Mouse (Mus musculus) gastrocnemius, adult 8-10 months (tissue): ENCODE measurements around the gene Mrpl19. TPM values are rescaled to one million over a fixed set of nuclear protein-coding genes. Genes with fewer than 3 reads are reported as not detected.

Experiments
- DNase-seq, 2 experiments: peaks; one replicate each; pipeline ENCODE4 v3.0.0; 2022; ENCODE audit warnings: low spot score in 2 of 2
- total RNA-seq, 4 experiments: library from RNA; stranded (reverse); gene quantifications; 2 replicates each; pipeline ENCODE4 v1.2.4; 2022

Mrpl19 gene
- total RNA-seq, 4 experiments from 2014 or later, result 13.9 to 19.9 (median 16.6) TPM

- DNase-seq, result no peak
Measured at GRCm38 (mm10) chr6:81933281-81933680, 32.5 kb downstream of the Mrpl19 start.

GRCm38 (mm10) chr6:81929402-81929801, 36.4 kb downstream of the Mrpl19 start:
- DNase-seq, result no peak

- DNase-seq, result no peak
Measured at GRCm38 (mm10) chr6:81924304-81924703, 41.5 kb downstream of the Mrpl19 start.

- peak; percentile 81 to 85 for DNase-seq
Measured at GRCm38 (mm10) chr6:81923523-81924142, 42.1 kb downstream of the Mrpl19 start, which contains the start of gene Gcfc2. Gene Gcfc2, plus strand, starts transcription at chr6:81923669.

GRCm38 (mm10) chr6:81912177-81912576, 53.6 kb downstream of the Mrpl19 start:
- no peak for DNase-seq

GRCm38 (mm10) chr6:81911713-81912112, 54.0 kb downstream of the Mrpl19 start:
- no peak for DNase-seq

GRCm38 (mm10) chr6:81911244-81911643, 54.5 kb downstream of the Mrpl19 start:
- DNase-seq, result no peak

GRCm38 (mm10) chr6:81910302-81910855, 55.4 kb downstream of the Mrpl19 start:
- no peak for DNase-seq

Other genes with a start within 250 kb of the Mrpl19 start
- 1 to 10 TPM; 1.1 to 3.0 (median 2.0) TPM for gene Gcfc2, start 42.3 kb downstream of the Mrpl19 start, total RNA-seq
- 1 to 10 TPM in 1 of 4 experiments, under 1 TPM in 3; 0.56 to 1.4 (median 0.73) TPM for gene Eva1a, start 75.1 kb upstream of the Mrpl19 start, total RNA-seq